Mouse (Mus musculus) left cerebral cortex, adult 6 months (tissue): Measurements from ENCODE around the gene Zfp607b. TPM values are rescaled to one million over a fixed set of nuclear protein-coding genes. Genes with fewer than 3 reads are reported as not detected.

Experiments
- long read RNA-seq, 2 experiments: library from polyadenylated mRNA; unstranded; transcript quantifications; one replicate each; pipeline ENCODE4 v2.0.0; 2019 to 2020
- polyA plus RNA-seq: library from polyadenylated mRNA; unstranded; fragments of <200 nt; fragmentation: Nextera tagmentation; gene quantifications from 2 replicates; pipeline ENCODE4 v1.2.3, GENCODE M21; 2021

The Zfp607b gene
- 4.3 and 4.7 TPM in 2 replicates for polyA plus RNA-seq
- long read RNA-seq, experiment 1, full-length matches to known transcripts, result 31 of 51 reads
- long read RNA-seq, experiment 1, partial matches to known transcripts, result 3 of 51 reads
- long read RNA-seq, experiment 1, other reads (novel, unspliced or antisense), result 17 of 51 reads
- long read RNA-seq, experiment 2, full-length matches to known transcripts, result 4 of 9 reads
- long read RNA-seq, experiment 2, partial matches to known transcripts, result 0 of 9 reads
- long read RNA-seq, experiment 2, other reads (novel, unspliced or antisense), result 5 of 9 reads

GRCm38 (mm10) chr7:27688815-27689612 lies at the start of gene Zfp607b:
Gene Zfp607b (plus strand): TSS chr7:27689340.

GRCm38 (mm10) chr7:27653681-27654437 lies 35.3 kb upstream of the Zfp607b start, which contains the start of gene Ttc9b:
Gene Ttc9b (plus strand): TSS chr7:27653915.

GRCm38 (mm10) chr7:27674522-27675221 lies 14.5 kb upstream of the Zfp607b start, which contains the start of gene Map3k10:
Gene Map3k10 (minus strand): TSS chr7:27674598.

GRCm38 (mm10) chr7:27731281-27731883 lies 42.2 kb downstream of the Zfp607b start, which contains the start of gene Zfp60:
Gene Zfp60 (plus strand): TSS chr7:27731389.

Other genes starting within 250 kb of the Zfp607b start
- 2.0 and 12.2 TPM in 2 replicates for gene Sptbn4, start 241.7 kb upstream of the Zfp607b start, polyA plus RNA-seq
- 40.4 and 54.5 TPM in 2 replicates for gene Blvrb, start 241.4 kb upstream of the Zfp607b start, polyA plus RNA-seq
- gene Sertad3, start 215.6 kb upstream of the Zfp607b start, polyA plus RNA-seq, result 3.2 and 3.6 TPM in 2 replicates
- 19.7 and 26.0 TPM in 2 replicates for gene Sertad1, start 202.4 kb upstream of the Zfp607b start, polyA plus RNA-seq
- 0.04 and 0.11 TPM in 2 replicates for gene Prx, start 190.0 kb upstream of the Zfp607b start, polyA plus RNA-seq
- 23.8 and 29.0 TPM in 2 replicates for gene Hipk4, start 166.1 kb upstream of the Zfp607b start, polyA plus RNA-seq
- 542 and 557 TPM in 2 replicates for gene Pld3, start 136.1 kb upstream of the Zfp607b start, polyA plus RNA-seq
- 14.7 and 17.4 TPM in 2 replicates for gene 2310022A10Rik, start 136.1 kb upstream of the Zfp607b start, polyA plus RNA-seq
- 96.2 and 145 TPM in 2 replicates for gene Akt2, start 97.8 kb upstream of the Zfp607b start, polyA plus RNA-seq
- gene Ttc9b, start 35.4 kb upstream of the Zfp607b start, polyA plus RNA-seq, result 87.2 and 216 TPM in 2 replicates
- 16.7 and 30.5 TPM in 2 replicates for gene Map3k10, start 14.7 kb upstream of the Zfp607b start, polyA plus RNA-seq
- 5.9 and 9.1 TPM in 2 replicates for gene Zfp60, start 42.0 kb downstream of the Zfp607b start, polyA plus RNA-seq
- gene Zfp626, start 117.9 kb downstream of the Zfp607b start, polyA plus RNA-seq, result 0.23 and 1.1 TPM in 2 replicates
- gene Zfp59, start 149.3 kb downstream of the Zfp607b start, polyA plus RNA-seq, result 2.5 and 3.3 TPM in 2 replicates
- gene Zfp607a, start 168.2 kb downstream of the Zfp607b start, polyA plus RNA-seq, result 0.21 and 0.37 TPM in 2 replicates
- 2.3 and 3.1 TPM in 2 replicates for gene Zfp974, start 240.1 kb downstream of the Zfp607b start, polyA plus RNA-seq